Mouse (Mus musculus) limb, embryonic 15.5 days (tissue): Measurements from ENCODE around the gene Nutm1. TPM values are rescaled to one million over a fixed set of nuclear protein-coding genes. Genes with fewer than 3 reads are reported as not detected.

ENCODE experiments used
- ATAC-seq: fragments of 200-750 bp; cut with Nextera tagmentation; 2 replicates; pipeline ENCODE4 v1.8.0; 2017; ENCODE audit warnings: low read depth, moderate TSS enrichment; ENCODE audit not compliant: insufficient number of reproducible peaks, low FRiP score, low TSS enrichment
- H3K27ac ChIP-seq: fragments of 300-500 bp; sonication (generic); 2 replicates; pipeline ENCODE4 v1.5.1; 2015; ENCODE audit warnings: moderate library complexity, mild to moderate bottlenecking, inconsistent platforms
- H3K27me3 ChIP-seq: fragments of 300-500 bp; sonication (generic); 2 replicates; pipeline ENCODE4 v1.6.1; 2015; ENCODE audit warnings: inconsistent platforms
- H3K36me3 ChIP-seq: fragments of 300-500 bp; sonication (generic); 2 replicates; pipeline ENCODE4 v1.6.1; 2015; ENCODE audit warnings: inconsistent platforms
- H3K4me1 ChIP-seq: fragments of 300-500 bp; sonication (generic); 2 replicates; pipeline ENCODE4 v1.6.1; 2015; ENCODE audit warnings: inconsistent platforms
- H3K4me2 ChIP-seq: fragments of 300-500 bp; sonication (generic); 2 replicates; pipeline ENCODE4 v1.6.1; 2015; ENCODE audit warnings: mild to moderate bottlenecking, inconsistent platforms
- H3K4me3 ChIP-seq: fragments of 300-500 bp; sonication (generic); 2 replicates; pipeline ENCODE4 v1.5.1; 2015; ENCODE audit warnings: mild to moderate bottlenecking, inconsistent platforms
- H3K9ac ChIP-seq: fragments of 300-500 bp; sonication (generic); 2 replicates; pipeline ENCODE4 v1.6.1; 2015; ENCODE audit warnings: inconsistent platforms
- H3K9me3 ChIP-seq: fragments of 300-500 bp; sonication (generic); 2 replicates; pipeline ENCODE4 v1.6.1; 2016; ENCODE audit warnings: inconsistent platforms
- WGBS: fragments of 180-500 bp; shearing (Covaris S2); methylation state at CpG from one replicate; pipeline ENCODE4 v1.1.7; 2015; 5-methylcytosine and 5-hydroxymethylcytosine counted together
- polyA plus RNA-seq: library from polyadenylated mRNA; unstranded; fragments of >200 nt; fragmentation: Nextera tagmentation; extraction: Ambion mirVana; gene quantifications from 2 replicates; pipeline ENCODE4 v1.2.1, GENCODE M21; 2015

The Nutm1 gene
- polyA plus RNA-seq, 1 experiment from 2014 or later = not detected

GRCm38 (mm10) chr2:112273474-112273873 lies 14.4 kb upstream of the Nutm1 start:
- H3K9ac ChIP-seq = no peak overlapping the region

GRCm38 (mm10) chr2:112272909-112273308 lies 13.8 kb upstream of the Nutm1 start:
- no peak overlapping the region for H3K4me3 ChIP-seq
- no peak overlapping the region for H3K9ac ChIP-seq
- H3K4me1 ChIP-seq = peaks cover 3% of the 10 kb centered on the region; the same call in 1 of the 2 replicates
- H3K27me3 ChIP-seq = no peaks in the 10 kb centered on the region
- H3K9me3 ChIP-seq = no peaks in the 10 kb centered on the region
- H3K27ac ChIP-seq = no peak overlapping the region
- no peak for ATAC-seq
- WGBS = 88% methylated on average over 2 of the region's 2 CpGs
- H3K4me2 ChIP-seq = no peak overlapping the region
- no peaks in the 10 kb centered on the region for H3K36me3 ChIP-seq

More at GRCm38 (mm10) chr2:112273474-112273873, 14.4 kb upstream of the Nutm1 start:
- ATAC-seq = no peak
- H3K4me1 ChIP-seq = peaks cover 3% of the 10 kb centered on the region; the same call in 1 of the 2 replicates
- H3K4me3 ChIP-seq = no peak overlapping the region
- H3K27ac ChIP-seq = no peak overlapping the region
- H3K36me3 ChIP-seq = no peaks in the 10 kb centered on the region
- H3K9me3 ChIP-seq = no peaks in the 10 kb centered on the region
- H3K4me2 ChIP-seq = no peak overlapping the region
- 89% methylated on average over 6 of the region's 6 CpGs for WGBS
- H3K27me3 ChIP-seq = no peaks in the 10 kb centered on the region

GRCm38 (mm10) chr2:112270011-112270410 lies 10.9 kb upstream of the Nutm1 start:
- WGBS = 88% methylated on average over 2 of the region's 2 CpGs
- no peaks in the 10 kb centered on the region for H3K36me3 ChIP-seq

GRCm38 (mm10) chr2:112267547-112268269 lies 8.6 kb upstream of the Nutm1 start:
- Histone ChIP-seq H3K4me1 (peaks cover 21% of the 10 kb centered on the region), H3K27ac (no peak overlapping the region), H3K4me2 (peak overlapping the region; percentile 74), H3K27me3 (no peaks in the 10 kb centered on the region), H3K9ac (no peak overlapping the region), H3K36me3 (0 out of 2 replicates have a peak, but pooled peaks cover 2% of the 10 kb centered on the region), H3K9me3 (no peaks in the 10 kb centered on the region), H3K4me3 (peak overlapping the region; percentile 78; the same call in 1 of the 2 replicates)
- 64% methylated on average over 8 of the region's 8 CpGs for WGBS
- ATAC-seq = no peak

More at GRCm38 (mm10) chr2:112270011-112270410, 10.9 kb upstream of the Nutm1 start:
- Histone ChIP-seq H3K9me3 (no peaks in the 10 kb centered on the region), H3K4me2 (no peak overlapping the region), H3K4me3 (no peak overlapping the region), H3K27ac (no peak overlapping the region), H3K9ac (no peak overlapping the region), H3K27me3 (no peaks in the 10 kb centered on the region), H3K4me1 (peaks cover 11% of the 10 kb centered on the region)
- ATAC-seq = no peak

- H3K9ac ChIP-seq = no peak overlapping the region
- ATAC-seq = no peak
- no peaks in the 10 kb centered on the region for H3K27me3 ChIP-seq
- H3K9me3 ChIP-seq = no peaks in the 10 kb centered on the region
- WGBS = 22% methylated on average over 10 of the region's 10 CpGs
- H3K4me1 ChIP-seq = peaks cover 24% of the 10 kb centered on the region
- peak overlapping the region; percentile 74 for H3K4me2 ChIP-seq
- no peak overlapping the region for H3K27ac ChIP-seq
- H3K4me3 ChIP-seq = peak overlapping the region; percentile 78
- H3K36me3 ChIP-seq = 0 out of 2 replicates have a peak, but pooled peaks cover 2% of the 10 kb centered on the region
Measured at GRCm38 (mm10) chr2:112266780-112267179, 7.7 kb upstream of the Nutm1 start.

GRCm38 (mm10) chr2:112266242-112266592 lies 7.1 kb upstream of the Nutm1 start, which contains the start of gene Gm21985:
Gene Gm21985 (plus strand): TSS chr2:112266314.
- Histone ChIP-seq H3K4me1 (peaks cover 24% of the 10 kb centered on the region), H3K9me3 (no peaks in the 10 kb centered on the region), H3K4me2 (peak within 1 kb of the TSS; percentile 74), H3K9ac (peak within 1 kb of the TSS; percentile 74), H3K27ac (peak within 1 kb of the TSS; percentile 87), H3K27me3 (no peaks in the 10 kb centered on the region), H3K36me3 (0 out of 2 replicates have a peak, but pooled peaks cover 2% of the 10 kb centered on the region), H3K4me3 (peak within 1 kb of the TSS; percentile 78)
- no peak for ATAC-seq
- WGBS = 2% methylated on average over 11 of the region's 11 CpGs

GRCm38 (mm10) chr2:112265448-112266241 lies 6.6 kb upstream of the Nutm1 start, which contains the start of gene Slc12a6:
Gene Slc12a6 (plus strand): TSS chr2:112265825.
- peak; percentile 95 for ATAC-seq
- Histone ChIP-seq H3K27me3 (no peaks in the 10 kb centered on the region), H3K27ac (peak within 1 kb of the TSS; percentile 87), H3K4me2 (peak within 1 kb of the TSS; percentile 74), H3K9me3 (no peaks in the 10 kb centered on the region), H3K4me1 (peaks cover 24% of the 10 kb centered on the region), H3K4me3 (peak within 1 kb of the TSS; percentile 78), H3K9ac (peak within 1 kb of the TSS; percentile 74), H3K36me3 (0 out of 2 replicates have a peak, but pooled peaks cover 2% of the 10 kb centered on the region)
- 0% methylated on average over 66 of the region's 85 CpGs for WGBS

- WGBS = 70% methylated on average over 4 of the region's 4 CpGs
- no peak for ATAC-seq
- Histone ChIP-seq H3K4me3 (no peak overlapping the region), H3K4me1 (peaks cover 21% of the 10 kb centered on the region), H3K27me3 (no peaks in the 10 kb centered on the region), H3K9me3 (no peaks in the 10 kb centered on the region), H3K9ac (no peak overlapping the region), H3K36me3 (0 out of 2 replicates have a peak, but pooled peaks cover 2% of the 10 kb centered on the region), H3K27ac (no peak overlapping the region), H3K4me2 (no peak overlapping the region)
Measured at GRCm38 (mm10) chr2:112264364-112264763, 5.3 kb upstream of the Nutm1 start.

GRCm38 (mm10) chr2:112262779-112263295 lies 3.7 kb upstream of the Nutm1 start:
- no peaks in the 10 kb centered on the region for H3K9me3 ChIP-seq
- H3K27me3 ChIP-seq = no peaks in the 10 kb centered on the region
- no peak overlapping the region for H3K9ac ChIP-seq
- H3K36me3 ChIP-seq = 0 out of 2 replicates have a peak, but pooled peaks cover 2% of the 10 kb centered on the region
- H3K4me2 ChIP-seq = peak overlapping the region; percentile 61
- peaks cover 21% of the 10 kb centered on the region for H3K4me1 ChIP-seq
- no peak overlapping the region for H3K27ac ChIP-seq
- peak overlapping the region; percentile 65 for H3K4me3 ChIP-seq
- 35% methylated on average over 4 of the region's 4 CpGs for WGBS
- no peak for ATAC-seq

- ATAC-seq = peak; percentile 50; the same call in 1 of the 2 replicates
- Histone ChIP-seq H3K9ac (peak within 1 kb of the TSS; percentile 54), H3K4me1 (peaks cover 21% of the 10 kb centered on the region), H3K4me2 (peak within 1 kb of the TSS; percentile 61), H3K36me3 (0 out of 2 replicates have a peak, but pooled peaks cover 2% of the 10 kb centered on the region), H3K9me3 (no peaks in the 10 kb centered on the region), H3K27ac (peak within 1 kb of the TSS; percentile 81), H3K4me3 (peak within 1 kb of the TSS; percentile 65), H3K27me3 (no peaks in the 10 kb centered on the region)
- under 1% methylated on average over 36 of the region's 36 CpGs for WGBS
Measured at GRCm38 (mm10) chr2:112261748-112262653, 2.9 kb upstream of the Nutm1 start, which contains the start of gene Nop10. Gene Nop10 (plus strand): TSS chr2:112261926.
